Mouse (Mus musculus) layer of hippocampus, postnatal 14 days (tissue): ENCODE data around the gene Tbcc. TPM values are rescaled to one million over a fixed set of nuclear protein-coding genes. Genes with fewer than 3 reads are reported as not detected.
"Not testable (repeated sequence)": the region's sequence is repeated elsewhere in the genome, so short reads cannot be mapped to it uniquely, and the experiment has no call there.

ENCODE experiments used
- DNase-seq, 2 experiments: peaks; one replicate each; pipeline ENCODE4 v3.0.0; 2021 to 2022; ENCODE audit warnings: low spot score in 2 of 2, mixed read lengths in 1 of 2
- long read RNA-seq, 2 experiments: library from polyadenylated mRNA; stranded (forward); transcript quantifications; one replicate each; pipeline ENCODE4 v2.0.0; 2021
- total RNA-seq, 2 experiments: library from RNA; stranded (reverse); gene quantifications; 2 replicates each; pipeline ENCODE4 v1.2.3; 2021

Gene Tbcc
- 10 to 100 TPM; 36.4 to 38.2 TPM for total RNA-seq
- long read RNA-seq, experiment 1, transcript Tbcc-201 (1 exons, 1,164 nt) = major isoform, 87 of 89 reads
- long read RNA-seq, experiment 1, partial matches to known transcripts = 0 of 89 reads
- long read RNA-seq, experiment 1, other reads (novel, unspliced or antisense) = 2 of 89 reads
- long read RNA-seq, experiment 2, transcript Tbcc-201 (1 exons, 1,164 nt) = major isoform, 139 of 140 reads
- long read RNA-seq, experiment 2, partial matches to known transcripts = 0 of 140 reads
- long read RNA-seq, experiment 2, other reads (novel, unspliced or antisense) = 1 of 140 reads

DNA sequence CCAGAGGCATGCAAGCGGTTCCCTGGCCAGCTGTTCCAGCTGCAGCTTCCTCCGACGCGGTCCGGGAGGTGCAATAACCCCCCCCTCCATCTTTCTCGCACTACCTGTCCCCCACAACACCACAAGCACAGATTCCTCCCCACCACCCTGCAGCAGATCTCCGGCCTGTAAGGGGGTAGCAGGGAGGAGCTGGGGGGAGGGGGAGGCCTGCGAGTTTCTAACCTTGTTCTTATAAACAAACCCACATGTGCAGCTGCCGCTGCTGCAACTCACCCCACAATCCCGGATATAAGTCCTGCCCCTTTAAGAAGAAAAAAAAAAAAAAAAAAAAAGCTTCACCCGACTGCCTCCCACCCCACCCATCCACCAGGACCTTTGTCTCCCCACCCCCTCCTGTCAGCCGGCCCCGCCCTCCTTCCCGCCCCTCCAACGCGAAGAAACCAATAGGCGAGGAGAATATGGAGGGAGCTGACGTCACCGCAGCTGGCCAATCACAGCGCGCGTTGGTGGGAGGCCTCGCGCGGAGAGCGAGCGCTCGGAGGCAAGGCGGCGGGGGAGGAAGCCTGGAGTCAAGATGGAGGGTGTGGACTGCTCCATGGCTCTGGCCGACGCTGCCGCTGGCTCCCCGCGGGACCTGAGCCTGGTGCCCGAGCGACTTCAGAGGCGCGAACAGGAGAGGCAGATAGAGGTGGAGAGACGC, at the start of gene Tbcc:
Tbcc (plus strand) TSS at position 569 of the 700 bp plus-strand sequence.
- peak; percentile 93 to 97 for DNase-seq

GRCm38 (mm10) chr17:46843022-46843421, 47.5 kb upstream of the Tbcc start:
- DNase-seq = no peak

GRCm38 (mm10) chr17:46843716-46844115, 46.8 kb upstream of the Tbcc start:
- no peak for DNase-seq

DNA sequence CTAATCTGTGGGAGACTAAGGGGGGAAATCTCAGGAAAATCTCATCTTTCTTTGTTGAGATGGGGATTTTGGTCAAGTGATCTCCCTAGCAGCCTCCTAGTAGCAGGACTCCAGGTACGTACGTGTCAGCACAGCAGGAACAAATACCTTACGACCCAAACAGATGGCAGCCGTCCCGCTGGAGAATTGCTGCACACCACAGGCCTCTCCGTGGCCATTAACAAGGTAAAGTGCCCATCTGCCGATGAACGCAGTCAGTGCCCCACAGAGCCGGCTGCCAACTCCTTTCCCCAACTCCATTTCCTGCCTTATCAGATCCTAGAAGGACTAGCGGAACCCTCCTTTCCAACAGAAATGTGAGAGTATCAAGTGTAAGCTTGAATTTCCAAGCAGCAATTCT, 45.7 kb upstream of the Tbcc start:
- no peak for DNase-seq

GRCm38 (mm10) chr17:46845262-46845661, 45.2 kb upstream of the Tbcc start:
- DNase-seq = no peak

DNA sequence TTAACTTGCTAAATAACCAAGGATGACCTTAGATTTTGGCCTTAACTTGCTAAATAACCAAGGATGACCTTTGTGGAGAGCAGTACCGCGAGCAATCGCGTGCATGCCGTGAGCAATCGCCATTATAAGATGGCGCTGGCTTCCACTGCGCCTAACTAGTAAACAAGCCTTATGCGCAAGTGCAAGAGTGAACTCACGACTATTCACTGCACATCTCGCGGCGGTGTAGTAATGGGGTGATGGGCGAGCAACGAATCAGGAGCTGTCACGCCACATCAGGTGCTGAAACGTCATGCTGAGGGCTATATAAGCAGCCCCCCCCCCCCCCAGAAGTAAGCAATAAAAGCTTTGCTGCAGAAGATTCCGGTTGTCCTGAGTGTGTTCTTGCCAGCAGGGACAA, 43.9 kb upstream of the Tbcc start:
- DNase-seq = not testable (repeated sequence)

DNA sequence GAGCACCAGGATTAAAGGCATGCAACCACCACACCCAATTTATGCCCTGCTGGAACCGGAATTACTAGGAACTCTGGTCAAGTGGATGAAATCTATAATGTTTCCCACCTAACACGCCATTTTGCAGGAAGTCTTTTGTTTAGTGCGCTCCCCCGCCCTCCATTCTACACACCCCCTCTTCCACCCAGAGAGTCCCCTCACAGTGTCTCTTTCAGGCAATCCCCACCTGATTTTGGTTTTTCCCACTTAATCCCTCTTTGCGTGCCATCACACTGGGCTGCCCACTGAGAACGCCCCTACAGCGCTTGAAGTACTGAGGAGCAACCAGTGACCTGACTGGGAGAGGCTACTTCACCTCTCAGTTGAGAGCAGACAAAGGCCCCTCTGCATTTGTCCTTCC, 43.3 kb upstream of the Tbcc start:
- no peak for DNase-seq

DNA sequence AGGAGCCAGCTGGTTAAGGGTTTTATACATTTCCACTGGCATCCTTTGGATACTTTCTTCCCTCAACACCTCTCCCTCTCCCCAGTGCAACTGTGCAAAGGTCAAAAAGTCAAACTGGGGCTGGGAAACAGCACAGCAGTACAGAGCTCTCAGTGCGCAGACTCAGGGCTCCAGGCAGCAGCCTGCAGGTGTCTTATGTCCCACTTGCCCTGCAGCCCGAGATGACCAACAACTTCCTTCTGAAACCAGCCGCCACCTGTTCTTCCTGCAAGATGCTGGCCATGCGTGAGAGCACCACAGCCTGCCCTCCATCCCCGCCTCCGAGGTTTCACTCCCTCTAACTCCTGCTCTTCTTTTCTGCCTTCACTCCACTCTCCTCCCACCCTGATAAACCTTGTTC, 37.8 kb upstream of the Tbcc start:
- DNase-seq = no peak

- peak; percentile 58 to 70 for DNase-seq
These were observed 37.2 kb upstream of the Tbcc start for GRCm38 (mm10) chr17:46853281-46853680.

DNA sequence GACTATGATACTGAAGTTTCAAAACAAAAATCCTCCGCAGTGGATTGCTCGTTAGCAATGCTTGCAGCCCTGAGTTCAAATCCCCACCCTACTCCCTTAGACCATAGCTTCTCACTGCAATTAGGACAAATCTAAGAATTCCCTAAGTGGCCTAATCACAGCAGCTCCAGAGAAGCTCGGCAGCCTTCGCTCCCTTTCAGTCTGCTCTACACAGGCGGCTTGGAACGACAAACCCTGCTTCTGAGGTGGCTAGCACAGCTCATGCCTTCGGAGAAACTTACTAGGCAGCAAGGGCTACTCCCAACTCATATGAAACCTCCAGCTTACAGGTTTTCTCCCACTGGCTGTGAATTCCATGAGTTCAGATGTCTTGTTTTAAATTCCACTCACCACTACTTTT, 36.4 kb upstream of the Tbcc start:
- no peak for DNase-seq

DNA sequence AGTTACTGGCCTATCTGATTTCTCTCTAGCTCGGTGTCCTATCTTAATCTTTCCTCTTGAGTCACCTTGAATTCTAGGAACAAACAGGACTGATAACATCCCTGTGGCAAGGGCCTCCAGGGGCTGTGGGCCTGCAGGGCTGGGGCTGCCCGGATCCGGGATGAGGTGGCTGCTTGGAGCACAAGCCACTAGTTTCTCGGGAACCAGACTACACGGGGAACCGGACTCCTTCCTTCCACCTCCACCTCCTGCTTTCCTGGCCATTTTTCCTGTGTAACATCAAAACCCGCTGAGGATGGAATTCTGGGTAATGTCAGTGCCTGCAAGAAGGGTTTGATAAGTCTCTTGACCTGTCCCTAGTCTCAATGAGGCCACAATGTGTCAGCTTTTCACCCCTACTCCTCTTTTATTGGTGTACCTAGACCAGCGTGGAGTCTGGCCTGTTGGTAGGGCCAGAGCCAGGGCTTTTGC, 35.8 kb upstream of the Tbcc start:
- DNase-seq = no peak

GRCm38 (mm10) chr17:46855328-46856106, 35.0 kb upstream of the Tbcc start:
- no peak for DNase-seq

DNA sequence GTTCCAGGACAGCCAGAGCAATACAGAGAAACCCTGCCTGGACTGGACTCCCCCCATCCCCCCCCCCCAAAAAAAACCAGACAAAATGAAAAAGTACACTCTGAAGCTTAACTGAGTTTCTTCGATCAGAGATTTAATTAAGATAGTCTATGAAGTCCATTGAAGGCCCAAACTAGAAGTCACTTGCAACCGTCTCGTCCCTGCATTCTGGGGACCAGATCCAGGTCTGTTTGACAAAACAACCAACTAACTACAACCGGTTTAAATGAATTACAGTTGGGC, 34.4 kb upstream of the Tbcc start:
- DNase-seq = no peak

DNA sequence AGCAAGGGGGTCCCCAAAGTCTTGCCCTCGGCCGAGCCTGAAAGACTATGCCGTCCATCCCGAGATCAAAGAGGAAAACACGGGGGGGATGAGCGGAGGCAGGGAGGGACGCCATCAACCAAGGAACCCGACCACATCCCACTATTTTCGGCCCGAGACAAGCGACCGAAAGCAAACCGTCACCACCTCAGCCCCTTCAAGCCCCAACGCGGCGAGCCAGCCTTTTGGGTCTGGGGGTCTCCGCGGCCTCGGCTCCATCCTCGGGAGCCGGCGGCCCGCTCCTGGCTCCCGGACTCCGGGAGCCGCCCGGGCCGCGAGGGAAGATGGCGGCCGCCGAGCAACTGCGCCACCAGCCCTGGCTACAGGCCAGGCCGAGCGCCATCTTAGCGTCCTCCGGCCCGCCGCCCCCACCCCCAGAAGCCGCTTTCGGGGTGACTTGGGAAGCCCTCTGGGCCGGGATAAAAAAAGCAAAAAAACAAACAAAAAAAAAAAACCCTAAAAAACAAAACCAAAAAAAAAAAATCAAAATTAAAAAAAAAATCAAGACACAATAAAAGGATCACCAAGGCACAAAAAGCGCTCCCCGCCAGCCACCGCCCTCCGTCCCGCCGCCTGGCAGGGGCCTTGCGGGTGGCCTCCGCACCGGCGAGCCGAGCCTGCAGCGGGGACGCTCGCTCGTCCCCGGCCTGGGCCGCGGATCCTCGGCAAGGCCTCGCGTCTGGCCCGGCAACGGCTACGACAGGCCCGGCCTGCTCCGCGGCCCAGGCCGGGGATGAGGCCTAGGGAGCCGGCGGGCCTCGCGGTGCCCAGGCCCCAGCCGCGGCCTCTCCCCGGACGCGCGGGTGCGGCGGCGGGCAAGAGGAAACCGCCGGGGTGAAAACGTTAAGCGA, 33.8 kb upstream of the Tbcc start:
- peak; percentile 78 to 79 for DNase-seq

GRCm38 (mm10) chr17:46857361-46857902, 33.1 kb upstream of the Tbcc start:
- peak; percentile 79 to 86 for DNase-seq

GRCm38 (mm10) chr17:46857903-46858748, 32.4 kb upstream of the Tbcc start, which contains the start of gene Bicral:
Gene Bicral (minus strand): TSS chr17:46858482.
- peak; percentile 61 to 67 for DNase-seq

- no peak for DNase-seq
These were observed 31.6 kb upstream of the Tbcc start for GRCm38 (mm10) chr17:46858749-46859444.

DNA sequence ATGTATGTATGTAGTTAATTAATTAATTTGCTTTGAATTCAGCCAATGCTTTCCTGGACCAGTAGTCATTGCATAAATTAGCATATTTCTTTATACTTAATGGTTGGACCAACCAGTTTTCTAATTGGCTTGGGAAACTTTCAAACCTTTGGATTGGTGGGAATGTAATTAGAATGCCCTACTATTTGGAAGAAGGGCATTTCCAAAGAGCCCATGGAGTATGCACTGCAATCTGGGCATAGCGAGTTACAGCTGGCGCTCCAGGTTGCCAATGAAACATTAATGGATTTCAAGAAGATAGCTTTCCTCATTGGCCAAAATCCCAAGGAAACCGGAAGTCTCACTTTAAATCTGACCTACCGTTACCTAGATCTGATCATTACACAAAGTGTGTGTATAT, 30.4 kb upstream of the Tbcc start:
- DNase-seq = no peak

DNA sequence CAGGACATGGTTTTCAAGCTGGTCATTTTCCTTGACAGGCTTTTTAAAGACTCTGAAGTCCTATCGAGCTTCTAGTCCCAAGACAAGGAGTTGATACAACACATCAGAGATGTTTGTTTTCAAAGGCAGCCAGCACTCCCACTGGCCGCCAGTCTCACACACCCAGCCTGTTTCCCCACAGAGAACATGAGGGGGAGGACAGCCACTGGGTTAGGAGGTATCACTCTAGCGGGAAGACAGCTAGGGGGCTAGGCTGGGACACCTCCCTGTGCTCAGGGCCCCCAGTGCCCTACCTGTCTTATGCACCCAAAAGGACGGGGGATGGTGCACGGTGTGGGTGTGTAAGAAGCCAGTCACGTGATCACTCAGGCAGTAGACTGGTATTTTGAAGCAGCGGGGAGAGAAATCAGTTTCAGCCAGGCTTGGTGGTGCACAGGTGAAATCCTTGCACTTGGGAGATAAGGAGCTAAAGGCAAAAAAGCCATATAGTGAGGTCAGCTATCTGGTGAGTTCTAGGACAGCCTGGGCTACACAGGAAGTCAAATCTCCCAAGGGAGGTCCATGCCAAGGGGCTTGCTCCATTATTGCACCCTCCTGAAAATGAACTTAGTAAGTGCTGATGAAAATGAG, 25.8 kb upstream of the Tbcc start:
- no peak for DNase-seq
